Mouse (Mus musculus) ES-Bruce4 (cell line): ENCODE results near the gene Map2k3. TPM values are rescaled to one million over a fixed set of nuclear protein-coding genes. Genes with fewer than 3 reads are reported as not detected.

Experiments used
- H3K27ac ChIP-seq: 2 replicates; pipeline ENCODE4 v1.5.1; 2012; ENCODE audit warnings: low read length, inconsistent platforms; ENCODE audit not compliant: insufficient read depth
- H3K27me3 ChIP-seq: 2 replicates; pipeline ENCODE4 v1.6.1; 2012; ENCODE audit warnings: mild to moderate bottlenecking, low read length, inconsistent platforms; ENCODE audit not compliant: control insufficient read depth, poor library complexity, insufficient read depth, severe bottlenecking
- H3K36me3 ChIP-seq: 2 replicates; pipeline ENCODE4 v1.6.1; 2012; ENCODE audit warnings: inconsistent platforms, mild to moderate bottlenecking, low read length, moderate library complexity; ENCODE audit not compliant: control insufficient read depth, poor library complexity, insufficient read depth, severe bottlenecking
- H3K4me1 ChIP-seq: one replicate; pipeline ENCODE4 v1.8.1; 2011; ENCODE audit warnings: low read length; ENCODE audit not compliant: control insufficient read depth, insufficient read depth
- H3K4me3 ChIP-seq: 2 replicates; pipeline ENCODE4 v1.5.1; 2011; ENCODE audit warnings: low read depth, mild to moderate bottlenecking, low read length
- H3K9ac ChIP-seq: 2 replicates; pipeline ENCODE4 v1.6.1; 2012; ENCODE audit warnings: low read depth, mild to moderate bottlenecking, inconsistent platforms; ENCODE audit not compliant: poor library complexity, severe bottlenecking
- H3K9me3 ChIP-seq: replicated peaks from 2 replicates; pipeline ENCODE4 v1.6.1; 2012; ENCODE audit warnings: mild to moderate bottlenecking, low read length, inconsistent platforms; ENCODE audit not compliant: control insufficient read depth, poor library complexity, insufficient read depth, severe bottlenecking
- CTCF ChIP-seq: IDR thresholded peaks from one replicate; pipeline ENCODE4 v1.8.1; 2011; ENCODE audit warnings: low read depth, low read length
- EP300 ChIP-seq: IDR thresholded peaks from 2 replicates; pipeline ENCODE4 v1.6.1; 2011; ENCODE audit warnings: low read depth, low read length; ENCODE audit not compliant: insufficient read depth
- POLR2A ChIP-seq: IDR thresholded peaks from one replicate; pipeline ENCODE4 v1.8.1; 2011; ENCODE audit warnings: low read length; ENCODE audit not compliant: insufficient read depth
- polyA plus RNA-seq: library from polyadenylated mRNA; stranded (reverse); fragments of >200 nt; gene quantifications from 2 replicates; pipeline ENCODE4 v1.2.4, GENCODE M21; 2011; ENCODE audit warnings: low read depth; ENCODE audit not compliant: missing spikeins, insufficient read depth, insufficient read length

Map2k3 gene
- polyA plus RNA-seq, 1 experiment: 22.5 TPM

DNA sequence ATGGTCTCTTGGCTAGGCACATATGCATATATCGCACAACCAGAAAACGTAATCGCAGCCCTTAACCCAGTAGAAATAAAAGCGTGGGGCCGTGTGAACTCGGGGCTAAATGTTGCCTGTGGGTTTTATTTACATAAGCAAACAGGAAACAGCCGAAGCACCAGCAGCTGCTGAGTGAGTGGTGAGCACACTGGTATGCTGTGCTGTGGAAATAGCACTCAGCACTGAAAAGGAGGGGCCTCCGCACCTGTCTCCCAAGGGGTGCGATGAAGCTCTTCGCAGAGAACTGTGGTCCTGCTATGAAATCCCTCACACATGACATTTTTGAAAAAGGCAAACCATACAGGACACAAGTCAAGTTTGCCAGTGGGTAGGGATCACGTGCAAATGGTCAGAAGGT, 43.3 kb downstream of the Map2k3 start:
- TF ChIP-seq EP300 (no peak), POLR2A (no peak), CTCF (no peak)
- H3K4me1 ChIP-seq: peaks cover 7% of the 10 kb centered on the region
- H3K27me3 ChIP-seq: no peaks in the 10 kb centered on the region
- no peak overlapping the region for H3K9ac ChIP-seq
- no peak overlapping the region for H3K27ac ChIP-seq
- no peak overlapping the region for H3K4me3 ChIP-seq
- H3K36me3 ChIP-seq: no peaks in the 10 kb centered on the region
- H3K9me3 ChIP-seq: no peaks in the 10 kb centered on the region

DNA sequence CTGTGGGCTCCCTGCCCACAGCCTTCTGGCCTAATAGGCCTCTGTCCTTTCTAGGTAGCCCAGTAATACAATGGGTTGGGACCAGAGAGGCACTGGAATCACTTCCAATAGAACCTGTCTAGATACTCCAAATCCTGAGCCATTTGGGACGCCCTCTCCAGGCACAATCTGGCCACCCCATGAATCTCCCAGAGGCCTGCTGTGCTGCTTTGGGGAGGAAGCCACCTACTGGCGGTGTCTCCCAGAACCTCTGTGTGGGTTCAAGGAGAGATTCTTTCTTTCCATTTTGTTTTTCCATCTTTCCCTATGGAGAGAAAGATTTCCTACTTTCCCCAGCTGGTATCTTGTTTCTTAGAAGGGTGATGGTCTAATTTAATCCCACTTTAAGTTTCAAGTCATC, 44.4 kb downstream of the Map2k3 start:
- H3K36me3 ChIP-seq: no peaks in the 10 kb centered on the region
- no peak overlapping the region for H3K4me3 ChIP-seq
- peaks cover 7% of the 10 kb centered on the region for H3K4me1 ChIP-seq
- H3K9me3 ChIP-seq: no peaks in the 10 kb centered on the region
- no peak overlapping the region for H3K27ac ChIP-seq
- H3K27me3 ChIP-seq: no peaks in the 10 kb centered on the region
- no peak overlapping the region for H3K9ac ChIP-seq
- TF ChIP-seq CTCF (peak; percentile 32), POLR2A (no peak)

DNA sequence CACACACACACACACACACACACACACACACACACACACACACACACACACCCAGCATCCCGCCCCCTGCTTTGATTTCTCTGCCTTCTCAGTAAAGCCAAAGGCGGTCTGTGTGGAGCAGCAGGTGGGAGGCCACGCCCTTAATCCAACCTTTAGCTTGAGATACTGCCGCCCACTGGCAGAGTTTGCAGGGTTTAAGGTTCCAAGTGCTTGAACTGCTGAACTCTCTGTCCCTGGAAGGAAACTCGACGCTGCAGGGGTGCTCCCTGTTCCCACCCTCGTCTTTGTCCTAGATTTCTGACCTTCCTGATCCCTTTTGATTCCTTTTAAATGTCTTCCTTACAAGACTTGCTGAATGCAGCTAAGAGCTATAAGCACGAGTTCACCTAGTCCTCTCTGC, 44.9 kb downstream of the Map2k3 start:
- TF ChIP-seq CTCF: peak; percentile 59
- 0 out of 2 replicates have a peak, but pooled peaks have one; percentile 56 for TF ChIP-seq EP300
- no peak for TF ChIP-seq POLR2A
- Histone ChIP-seq H3K27me3 (no peaks in the 10 kb centered on the region), H3K36me3 (no peaks in the 10 kb centered on the region), H3K9me3 (no peaks in the 10 kb centered on the region), H3K4me1 (peaks cover 7% of the 10 kb centered on the region), H3K4me3 (no peak overlapping the region), H3K27ac (peak overlapping the region; percentile 52), H3K9ac (no peak overlapping the region)

DNA sequence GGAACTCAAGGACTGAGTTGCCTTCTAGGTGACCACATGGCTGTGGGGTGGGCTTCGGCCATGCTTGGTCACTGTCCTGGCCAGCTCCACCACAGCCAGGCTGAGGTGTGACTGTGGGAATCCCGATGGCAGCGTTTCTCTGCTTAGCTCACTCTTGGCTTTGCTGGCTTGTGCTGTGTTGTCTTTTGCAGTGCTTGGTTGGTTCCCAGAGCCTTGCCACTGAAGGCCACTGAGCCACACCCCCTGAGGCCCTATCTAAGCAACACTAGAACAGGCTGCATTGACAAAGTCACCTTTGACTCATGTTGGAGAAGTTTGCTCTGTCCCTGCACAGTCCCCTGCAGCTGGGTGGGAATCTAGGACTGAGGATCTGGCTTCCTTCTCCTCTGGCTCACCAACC, 45.3 kb downstream of the Map2k3 start:
- H3K27ac ChIP-seq: peak overlapping the region; percentile 52
- no peaks in the 10 kb centered on the region for H3K27me3 ChIP-seq
- no peak overlapping the region for H3K4me3 ChIP-seq
- TF ChIP-seq CTCF (no peak), POLR2A (no peak), EP300 (no peak)
- H3K9ac ChIP-seq: no peak overlapping the region
- H3K36me3 ChIP-seq: no peaks in the 10 kb centered on the region
- H3K9me3 ChIP-seq: no peaks in the 10 kb centered on the region
- H3K4me1 ChIP-seq: peaks cover 7% of the 10 kb centered on the region

DNA sequence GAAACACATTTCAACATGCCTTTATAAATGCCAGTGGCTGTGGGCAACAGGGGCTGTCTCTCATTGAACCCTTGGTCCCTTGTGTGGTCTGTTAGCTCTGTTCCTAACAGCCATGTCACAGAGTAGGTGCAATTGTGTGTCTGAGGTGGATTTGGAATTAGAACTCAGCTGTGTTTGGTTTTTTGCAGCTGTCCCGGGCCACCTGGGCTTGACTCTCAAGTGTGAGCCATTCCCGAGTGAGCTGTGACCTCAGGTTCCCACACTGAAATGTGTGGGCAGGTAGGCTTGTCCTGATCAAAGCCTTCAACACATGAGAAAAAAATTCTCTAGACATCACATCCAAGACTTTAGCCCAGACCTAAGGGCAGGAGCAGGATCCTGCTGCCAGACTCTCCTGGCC, 46.8 kb downstream of the Map2k3 start:
- TF ChIP-seq POLR2A (no peak), CTCF (no peak), EP300 (no peak)
- H3K4me1 ChIP-seq: peaks cover 7% of the 10 kb centered on the region

DNA sequence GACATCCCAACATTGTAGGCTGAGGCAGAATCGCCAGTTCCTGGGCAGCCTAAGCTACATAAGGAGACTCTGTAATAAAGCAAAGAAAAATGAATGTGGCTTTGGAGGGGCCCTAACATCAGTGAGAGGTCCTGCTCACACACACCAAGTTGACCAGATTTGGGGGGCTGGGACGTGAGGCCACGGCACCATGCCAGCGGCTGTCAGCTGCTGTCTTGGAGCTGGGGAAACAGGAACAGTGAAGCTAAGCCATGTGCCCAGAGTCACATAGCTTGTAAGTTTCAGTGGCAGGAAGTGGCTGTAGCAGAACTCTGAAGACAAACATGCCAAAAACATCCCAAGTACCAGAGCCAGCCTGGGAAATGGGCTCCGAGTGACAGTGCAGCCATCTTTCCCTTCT, 48.0 kb downstream of the Map2k3 start:
- Histone ChIP-seq H3K9me3 (no peaks in the 10 kb centered on the region), H3K9ac (no peak overlapping the region), H3K27ac (no peak overlapping the region), H3K4me3 (no peak overlapping the region), H3K4me1 (peaks cover 7% of the 10 kb centered on the region), H3K36me3 (no peaks in the 10 kb centered on the region), H3K27me3 (no peaks in the 10 kb centered on the region)
- TF ChIP-seq EP300: no peak
- TF ChIP-seq CTCF: no peak
- no peak for TF ChIP-seq POLR2A

More for the DNA sequence above, 46.8 kb downstream of the Map2k3 start:
- H3K9ac ChIP-seq: no peak overlapping the region
- H3K4me3 ChIP-seq: no peak overlapping the region
- no peaks in the 10 kb centered on the region for H3K36me3 ChIP-seq
- no peak overlapping the region for H3K27ac ChIP-seq
- no peaks in the 10 kb centered on the region for H3K27me3 ChIP-seq
- no peaks in the 10 kb centered on the region for H3K9me3 ChIP-seq
